Mouse (Mus musculus) urinary bladder, postnatal 14 days (tissue): ENCODE results near the gene Tcf7l1.

ENCODE experiments used
- DNase-seq: peaks from one replicate; pipeline ENCODE4 v3.0.0; 2021; ENCODE audit warnings: low spot score

The Tcf7l1 gene

GRCm38 (mm10) chr6:72745781-72746180 lies 43.3 kb downstream of the Tcf7l1 start:
- no peak for DNase-seq

GRCm38 (mm10) chr6:72744144-72744800 lies 44.8 kb downstream of the Tcf7l1 start:
- no peak for DNase-seq

GRCm38 (mm10) chr6:72743624-72744041 lies 45.4 kb downstream of the Tcf7l1 start:
- DNase-seq: no peak

GRCm38 (mm10) chr6:72742331-72742730 lies 46.7 kb downstream of the Tcf7l1 start:
- no peak for DNase-seq

GRCm38 (mm10) chr6:72740596-72741421 lies 48.2 kb downstream of the Tcf7l1 start:
- peak; percentile 72 for DNase-seq

GRCm38 (mm10) chr6:72736872-72737271 lies 52.2 kb downstream of the Tcf7l1 start:
- DNase-seq: no peak

- no peak for DNase-seq
Measured at GRCm38 (mm10) chr6:72735206-72735605, 53.8 kb downstream of the Tcf7l1 start.

GRCm38 (mm10) chr6:72733375-72733774 lies 55.7 kb downstream of the Tcf7l1 start:
- no peak for DNase-seq

GRCm38 (mm10) chr6:72732109-72732508 lies 56.9 kb downstream of the Tcf7l1 start:
- no peak for DNase-seq

- DNase-seq: no peak
Measured at GRCm38 (mm10) chr6:72730560-72730849, 58.5 kb downstream of the Tcf7l1 start.

- DNase-seq: no peak
Measured at GRCm38 (mm10) chr6:72729831-72730559, 59.1 kb downstream of the Tcf7l1 start.

GRCm38 (mm10) chr6:72727826-72728225 lies 61.2 kb downstream of the Tcf7l1 start:
- no peak for DNase-seq

- DNase-seq: peak; percentile 52
Measured at GRCm38 (mm10) chr6:72724494-72725180, 64.4 kb downstream of the Tcf7l1 start.

GRCm38 (mm10) chr6:72723731-72724385 lies 65.2 kb downstream of the Tcf7l1 start:
- peak; percentile 26 for DNase-seq

GRCm38 (mm10) chr6:72723143-72723542 lies 65.9 kb downstream of the Tcf7l1 start:
- no peak for DNase-seq

- no peak for DNase-seq
Measured at GRCm38 (mm10) chr6:72720852-72721251, 68.2 kb downstream of the Tcf7l1 start.

- DNase-seq: no peak
Measured at GRCm38 (mm10) chr6:72714726-72715125, 74.3 kb downstream of the Tcf7l1 start.

GRCm38 (mm10) chr6:72714250-72714649 lies 74.8 kb downstream of the Tcf7l1 start:
- no peak for DNase-seq

- DNase-seq: no peak
Measured at GRCm38 (mm10) chr6:72711508-72712081, 77.5 kb downstream of the Tcf7l1 start.

- DNase-seq: no peak
Measured at GRCm38 (mm10) chr6:72710897-72711507, 78.1 kb downstream of the Tcf7l1 start.
